Mouse (Mus musculus) lung, embryonic 16.5 days (tissue): Measurements from ENCODE around the gene Zer1. TPM values are rescaled to one million over a fixed set of nuclear protein-coding genes. Genes with fewer than 3 reads are reported as not detected.
A peak's percentile ranks its signal among the peaks of the same experiment; 100 is the strongest.
"Not testable (repeated sequence)": the region's sequence is repeated elsewhere in the genome, so short reads cannot be mapped to it uniquely, and the experiment has no call there.

ENCODE experiments used
- ATAC-seq: fragments of 200-750 bp; cut with Nextera tagmentation; 2 replicates; pipeline ENCODE4 v1.8.0; 2017; ENCODE audit warnings: low read depth, mild to moderate bottlenecking, moderate library complexity
- H3K27ac ChIP-seq: fragments of 300-500 bp; sonication (generic); 2 replicates; pipeline ENCODE4 v1.5.1; 2014; ENCODE audit warnings: mild to moderate bottlenecking, control low read depth, low read length
- H3K27me3 ChIP-seq: fragments of 300-500 bp; sonication (generic); 2 replicates; pipeline ENCODE4 v1.6.1; 2014; ENCODE audit warnings: low read depth, low read length, mixed read lengths; ENCODE audit not compliant: control insufficient read depth, insufficient read depth
- H3K36me3 ChIP-seq: fragments of 300-500 bp; sonication (generic); 2 replicates; pipeline ENCODE4 v1.6.1; 2014; ENCODE audit warnings: low read length; ENCODE audit not compliant: control insufficient read depth, insufficient read depth
- H3K4me1 ChIP-seq: fragments of 300-500 bp; sonication (generic); replicated peaks from 2 replicates; pipeline ENCODE4 v1.6.1; 2014; ENCODE audit warnings: low read length, mixed read lengths; ENCODE audit not compliant: control insufficient read depth, insufficient read depth
- H3K4me2 ChIP-seq: fragments of 300-500 bp; sonication (generic); 2 replicates; pipeline ENCODE4 v1.6.1; 2014; ENCODE audit warnings: low read depth, low read length, control low read depth
- H3K4me3 ChIP-seq: fragments of 300-500 bp; sonication (generic); 2 replicates; pipeline ENCODE4 v1.5.1; 2014; ENCODE audit warnings: mild to moderate bottlenecking, low read length, control low read depth
- H3K9ac ChIP-seq: fragments of 300-500 bp; sonication (generic); 2 replicates; pipeline ENCODE4 v1.6.1; 2014; ENCODE audit warnings: low read length, control low read depth
- H3K9me3 ChIP-seq: fragments of 300-500 bp; sonication (generic); 2 replicates; pipeline ENCODE4 v1.6.1; 2016; ENCODE audit warnings: low read length; ENCODE audit not compliant: control insufficient read depth
- WGBS: fragments of 180-500 bp; shearing (Covaris S2); extraction: QIAGEN DNeasy Blood & Tissue Kit; methylation state at CpG from one replicate; pipeline ENCODE4 v1.1.7; 2014; 5-methylcytosine and 5-hydroxymethylcytosine counted together
- polyA plus RNA-seq: library from polyadenylated mRNA; unstranded; fragments of >200 nt; fragmentation: Nextera tagmentation; extraction: Ambion mirVana; gene quantifications from 2 replicates; pipeline ENCODE4 v1.2.1, GENCODE M21; 2015

Gene Zer1
- polyA plus RNA-seq, 1 experiment from 2014 or later = 6.1 TPM

DNA sequence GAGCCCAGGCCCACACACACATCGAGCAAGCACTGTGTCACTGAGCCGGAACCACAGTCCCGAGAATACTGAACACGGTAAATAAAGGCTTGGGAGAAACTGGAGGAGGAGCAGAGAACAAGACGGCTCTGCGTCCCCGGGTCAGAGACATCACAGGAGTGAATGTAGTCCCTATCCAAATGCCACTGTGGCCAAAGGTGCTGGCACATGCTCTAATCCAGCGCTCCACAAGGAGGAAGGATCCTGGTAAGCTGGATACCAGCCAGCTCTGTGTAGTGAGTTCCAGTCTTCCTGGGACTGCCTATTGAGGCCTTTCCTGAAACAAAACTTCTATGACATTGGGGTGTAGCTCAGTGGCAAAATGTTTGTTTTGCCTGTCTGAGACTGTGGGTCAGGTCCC is 28.2 kb upstream of the Zer1 start:
- Histone ChIP-seq H3K27ac (no peak overlapping the region; the same call in 1 of the 2 replicates), H3K27me3 (no peaks in the 10 kb centered on the region), H3K36me3 (peaks cover 25% of the 10 kb centered on the region), H3K4me3 (no peak overlapping the region), H3K4me2 (no peak overlapping the region), H3K9me3 (no peaks in the 10 kb centered on the region), H3K4me1 (no peaks in the 10 kb centered on the region), H3K9ac (no peak overlapping the region)
- ATAC-seq = no peak
- 68% methylated on average over 8 of the region's 8 CpGs for WGBS

- H3K27ac ChIP-seq = no peak overlapping the region
Measured at GRCm38 (mm10) chr2:30151840-30152239, 27.5 kb upstream of the Zer1 start.

GRCm38 (mm10) chr2:30147466-30147865 is 23.1 kb upstream of the Zer1 start:
- Histone ChIP-seq H3K9me3 (no peaks in the 10 kb centered on the region), H3K27ac (no peak overlapping the region), H3K4me1 (peaks cover 4% of the 10 kb centered on the region; the same call in 1 of the 2 replicates), H3K36me3 (peaks cover 39% of the 10 kb centered on the region), H3K4me3 (no peak overlapping the region), H3K27me3 (no peaks in the 10 kb centered on the region), H3K9ac (no peak overlapping the region), H3K4me2 (no peak overlapping the region)
- peak; percentile 87 for ATAC-seq
- WGBS = 65% methylated on average over 4 of the region's 4 CpGs

More at GRCm38 (mm10) chr2:30151840-30152239, 27.5 kb upstream of the Zer1 start:
- 84% methylated on average over 11 of the region's 11 CpGs for WGBS
- no peaks in the 10 kb centered on the region for H3K27me3 ChIP-seq
- no peaks in the 10 kb centered on the region for H3K9me3 ChIP-seq
- no peak for ATAC-seq
- peaks cover 4% of the 10 kb centered on the region; the same call in 1 of the 2 replicates for H3K4me1 ChIP-seq
- no peak overlapping the region for H3K4me2 ChIP-seq
- H3K9ac ChIP-seq = no peak overlapping the region
- peaks cover 29% of the 10 kb centered on the region for H3K36me3 ChIP-seq
- H3K4me3 ChIP-seq = no peak overlapping the region

DNA sequence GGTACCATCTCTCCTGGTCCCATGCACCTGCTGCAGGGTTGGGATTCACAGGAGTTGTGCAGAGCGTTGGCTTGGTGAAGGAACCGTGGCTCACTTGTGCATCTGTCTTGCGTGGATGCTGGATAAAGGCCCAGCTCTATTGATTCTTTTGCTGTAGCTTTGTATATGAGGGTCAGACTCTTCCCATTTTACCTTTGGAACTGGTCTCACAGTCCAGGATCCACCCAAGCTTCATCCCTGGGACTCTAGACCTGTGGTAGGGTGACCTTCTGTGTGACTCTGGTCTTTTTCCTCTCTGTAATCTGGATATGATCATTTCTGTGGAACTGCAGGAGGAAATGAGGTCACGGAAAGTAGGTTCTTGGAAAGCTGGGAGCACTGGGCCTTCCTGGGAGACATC is 20.1 kb upstream of the Zer1 start:
- 98% methylated on average over 4 of the region's 4 CpGs for WGBS

GRCm38 (mm10) chr2:30140021-30140420 is 15.6 kb upstream of the Zer1 start:
- H3K36me3 ChIP-seq = peaks cover 26% of the 10 kb centered on the region
- H3K4me3 ChIP-seq, H3K4me1 ChIP-seq, ATAC-seq, H3K9ac ChIP-seq, H3K27ac ChIP-seq, H3K4me2 ChIP-seq, H3K9me3 ChIP-seq, H3K27me3 ChIP-seq: not testable (repeated sequence)
- 94% methylated on average over 4 of the region's 4 CpGs for WGBS

More for the DNA sequence above, 20.1 kb upstream of the Zer1 start:
- no peak overlapping the region for H3K4me3 ChIP-seq
- no peak overlapping the region for H3K4me2 ChIP-seq
- H3K27me3 ChIP-seq = no peaks in the 10 kb centered on the region
- H3K4me1 ChIP-seq = peaks cover 4% of the 10 kb centered on the region; the same call in 1 of the 2 replicates
- H3K27ac ChIP-seq = no peak overlapping the region
- no peaks in the 10 kb centered on the region for H3K9me3 ChIP-seq
- H3K9ac ChIP-seq = no peak overlapping the region
- ATAC-seq = no peak
- peaks cover 30% of the 10 kb centered on the region for H3K36me3 ChIP-seq

DNA sequence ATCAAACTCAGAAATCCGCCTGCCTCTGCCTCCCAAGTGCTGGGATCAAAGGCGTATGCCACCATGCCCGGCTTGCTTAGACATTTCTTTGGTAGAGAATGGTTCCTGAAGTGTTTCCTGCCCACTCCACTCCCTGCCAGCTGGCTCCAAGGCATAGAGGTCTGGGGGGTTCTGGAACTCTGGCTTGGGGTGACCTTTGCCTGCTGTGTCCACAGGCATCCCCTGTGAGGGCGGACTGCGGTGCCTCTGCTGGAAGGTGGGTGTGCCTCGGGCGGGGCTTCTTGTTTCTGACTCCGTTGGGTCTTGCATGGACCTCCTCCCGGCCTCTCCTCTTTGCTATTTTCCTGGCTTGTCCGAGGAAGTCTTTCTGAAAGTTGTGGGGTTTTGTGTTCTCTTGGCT is 12.1 kb upstream of the Zer1 start:
- 89% methylated on average over 10 of the region's 10 CpGs for WGBS
- no peak overlapping the region for H3K4me3 ChIP-seq
- no peaks in the 10 kb centered on the region for H3K9me3 ChIP-seq
- no peaks in the 10 kb centered on the region for H3K27me3 ChIP-seq
- H3K9ac ChIP-seq = no peak overlapping the region
- H3K36me3 ChIP-seq = peaks cover 16% of the 10 kb centered on the region
- no peak for ATAC-seq
- no peak overlapping the region for H3K27ac ChIP-seq
- H3K4me1 ChIP-seq = peaks cover 11% of the 10 kb centered on the region
- no peak overlapping the region for H3K4me2 ChIP-seq

DNA sequence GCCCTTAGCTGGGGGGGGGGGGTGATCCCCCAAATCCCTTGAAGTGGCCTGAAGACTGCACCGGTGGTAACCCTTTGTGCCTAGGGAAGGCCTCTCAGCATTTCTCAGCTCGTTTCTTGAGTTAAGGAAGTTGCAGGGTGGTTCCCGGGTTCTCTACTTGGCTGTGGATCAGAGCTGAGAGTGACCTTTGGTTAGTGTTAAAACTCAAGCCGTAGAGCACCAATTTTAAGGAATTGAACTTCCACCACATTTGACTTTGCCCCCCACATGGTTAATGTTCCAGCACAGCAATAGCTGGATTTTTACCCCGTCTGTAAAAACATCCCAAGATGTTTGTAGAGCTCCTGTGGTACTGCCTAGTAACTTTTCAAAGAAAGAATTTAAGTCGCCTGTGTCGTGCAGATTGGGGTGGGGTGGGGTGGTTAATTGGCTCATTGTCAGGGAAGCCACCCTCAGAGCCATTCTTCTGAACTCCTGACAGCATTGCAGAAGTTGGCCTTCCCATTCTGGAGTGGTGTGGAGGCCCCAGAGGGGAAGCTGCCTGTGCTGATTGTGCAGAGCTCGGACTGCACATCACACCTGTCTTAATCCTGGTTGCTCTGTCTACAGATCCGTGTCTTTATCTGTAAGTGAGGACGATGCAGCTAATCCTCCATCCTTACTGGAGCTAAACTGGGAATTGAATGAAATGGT is 10.7 kb upstream of the Zer1 start:
- Histone ChIP-seq H3K9me3 (no peaks in the 10 kb centered on the region), H3K4me2 (peak overlapping the region; percentile 73), H3K27me3 (no peaks in the 10 kb centered on the region), H3K36me3 (peaks cover 12% of the 10 kb centered on the region), H3K4me3 (peak overlapping the region; percentile 97), H3K9ac (peak overlapping the region; percentile 92; the same call in 1 of the 2 replicates), H3K4me1 (peaks cover 11% of the 10 kb centered on the region), H3K27ac (peak overlapping the region; percentile 13; the same call in 1 of the 2 replicates)
- 57% methylated on average over 10 of the region's 10 CpGs for WGBS
- ATAC-seq = no peak

DNA sequence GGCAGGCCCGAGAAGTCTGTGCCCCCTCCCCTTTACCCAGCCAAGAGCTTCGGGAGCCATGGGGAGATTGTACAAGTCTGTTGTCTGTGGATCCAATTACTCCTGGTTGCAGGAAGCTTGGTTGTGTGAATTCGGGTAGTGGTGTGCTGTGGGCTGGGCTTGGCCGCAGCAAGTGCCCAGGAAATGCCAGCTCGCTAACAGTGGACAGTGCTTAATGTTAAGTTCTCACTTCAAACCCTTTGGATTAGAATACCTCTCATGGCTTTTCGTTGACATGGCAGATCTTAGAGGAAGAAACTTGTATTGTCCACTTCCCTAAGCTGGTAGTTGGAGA is 10.0 kb upstream of the Zer1 start:
- H3K27ac ChIP-seq = peak overlapping the region; percentile 80
- no peaks in the 10 kb centered on the region for H3K27me3 ChIP-seq
- peak overlapping the region; percentile 97 for H3K4me3 ChIP-seq
- WGBS = 9% methylated on average over 6 of the region's 6 CpGs
- peak overlapping the region; percentile 73 for H3K4me2 ChIP-seq
- peaks cover 12% of the 10 kb centered on the region for H3K36me3 ChIP-seq
- ATAC-seq = no peak
- H3K9ac ChIP-seq = peak overlapping the region; percentile 92
- peaks cover 11% of the 10 kb centered on the region for H3K4me1 ChIP-seq
- H3K9me3 ChIP-seq = no peaks in the 10 kb centered on the region

DNA sequence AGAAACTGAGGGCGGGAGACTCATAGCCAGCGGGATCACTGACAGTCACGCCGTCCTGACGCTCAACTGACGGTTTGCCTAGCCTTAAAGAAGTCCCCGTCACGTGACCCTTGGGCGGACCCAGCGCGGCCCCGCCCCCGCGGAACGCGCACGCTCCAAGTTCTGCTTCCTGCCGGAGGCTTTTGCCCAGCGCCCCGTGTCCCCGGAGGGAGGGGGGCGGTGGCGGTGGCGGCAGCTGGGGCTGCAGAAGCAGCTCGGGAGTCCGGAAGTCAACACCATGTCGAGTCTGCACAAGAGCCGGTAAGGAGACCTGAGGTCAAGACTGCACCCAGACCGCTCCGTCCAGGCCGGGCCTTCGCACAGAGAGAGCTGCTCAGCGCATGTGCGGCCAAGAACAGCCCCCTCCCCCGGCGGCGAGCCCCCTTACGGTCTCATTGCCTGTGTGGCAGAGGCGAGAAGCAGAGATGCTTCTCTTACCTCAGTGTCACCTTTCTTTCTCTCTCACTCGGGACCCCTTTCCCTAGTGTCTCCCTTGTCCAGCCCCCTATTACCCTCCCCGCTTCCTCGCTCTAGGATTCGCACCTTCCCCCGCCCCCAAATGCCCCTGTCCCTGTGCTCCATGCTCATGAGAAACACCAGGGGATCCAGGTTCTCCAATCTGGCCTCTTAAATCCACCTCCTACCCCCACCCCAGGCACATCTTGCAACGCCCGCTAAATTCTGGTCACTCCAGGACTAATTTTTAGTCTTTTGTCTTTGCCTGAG is 9.4 kb upstream of the Zer1 start, which contains the start of gene Tbc1d13:
TSS of gene Tbc1d13 (plus strand) at position 134 of the 765 bp plus-strand sequence.
- peak within 1 kb of the TSS; percentile 80 for H3K27ac ChIP-seq
- H3K4me3 ChIP-seq = peak within 1 kb of the TSS; percentile 97
- peak within 1 kb of the TSS; percentile 73 for H3K4me2 ChIP-seq
- peak; percentile 97 for ATAC-seq
- peaks cover 11% of the 10 kb centered on the region for H3K4me1 ChIP-seq
- peaks cover 12% of the 10 kb centered on the region for H3K36me3 ChIP-seq
- H3K27me3 ChIP-seq = no peaks in the 10 kb centered on the region
- 0% methylated on average over 39 of the region's 46 CpGs for WGBS
- H3K9me3 ChIP-seq = no peaks in the 10 kb centered on the region
- peak within 1 kb of the TSS; percentile 92 for H3K9ac ChIP-seq
